Mouse (Mus musculus) liver, embryonic 14.5 days (tissue): ENCODE measurements around the gene Il16. TPM values are rescaled to one million over a fixed set of nuclear protein-coding genes. Genes with fewer than 3 reads are reported as not detected.

Experiments
- ATAC-seq: fragments of 200-750 bp; cut with Nextera tagmentation; 2 replicates; pipeline ENCODE4 v1.8.0; 2017; ENCODE audit warnings: moderate number of reproducible peaks, mild to moderate bottlenecking, moderate library complexity; ENCODE audit not compliant: insufficient read depth
- DNase-seq, 3 experiments: peaks; one replicate each; pipeline ENCODE4 v3.0.0-alpha.2; 2012 to 2013; ENCODE audit warnings: low read depth in 3 of 3, low spot score in 3 of 3
- H3K27ac ChIP-seq: fragments of 300-500 bp; sonication (generic); 2 replicates; pipeline ENCODE4 v1.5.1; 2014; ENCODE audit warnings: moderate library complexity, mild to moderate bottlenecking, control low read depth, inconsistent platforms
- H3K27me3 ChIP-seq: fragments of 300-500 bp; sonication (generic); 2 replicates; pipeline ENCODE4 v1.6.1; 2014; ENCODE audit warnings: mild to moderate bottlenecking, low read length, moderate library complexity; ENCODE audit not compliant: control insufficient read depth, insufficient read depth
- H3K36me3 ChIP-seq: fragments of 300-500 bp; sonication (generic); replicated peaks from 2 replicates; pipeline ENCODE4 v1.6.1; 2014; ENCODE audit warnings: low read depth; ENCODE audit not compliant: control insufficient read depth, insufficient read depth
- H3K4me1 ChIP-seq, 2 experiments: fragments of 200-500 bp in 1 of 2; fragments of 300-500 bp in 1 of 2; sonication (generic) in 1 of 2; replicated peaks; 2 replicates each; pipeline ENCODE4 v1.6.1; 2012 to 2014; ENCODE audit warnings: antibody characterized with exemption in 1 of 2, inconsistent platforms in 1 of 2, low read length in 1 of 2; ENCODE audit not compliant: control insufficient read depth in 2 of 2, insufficient read depth in 2 of 2
- H3K4me2 ChIP-seq: fragments of 300-500 bp; sonication (generic); 2 replicates; pipeline ENCODE4 v1.6.1; 2014; ENCODE audit warnings: low read depth, mild to moderate bottlenecking, control low read depth, moderate library complexity
- H3K4me3 ChIP-seq, 2 experiments: fragments of 200-500 bp in 1 of 2; fragments of 300-500 bp in 1 of 2; sonication (generic) in 1 of 2; 2 replicates each; pipeline ENCODE4 v1.5.1; 2012 to 2014; ENCODE audit warnings: low read depth in 2 of 2, low read length in 2 of 2, mild to moderate bottlenecking in 2 of 2, control low read depth in 1 of 2, inconsistent platforms in 1 of 2, moderate library complexity in 1 of 2; ENCODE audit not compliant: insufficient read depth in 1 of 2
- H3K9ac ChIP-seq: fragments of 300-500 bp; sonication (generic); replicated peaks from 2 replicates; pipeline ENCODE4 v1.6.1; 2014; ENCODE audit warnings: mild to moderate bottlenecking, control low read depth, moderate library complexity
- H3K9me3 ChIP-seq: fragments of 300-500 bp; sonication (generic); 2 replicates; pipeline ENCODE4 v1.6.1; 2016; ENCODE audit warnings: low read length, mixed read lengths; ENCODE audit not compliant: control insufficient read depth
- CTCF ChIP-seq: IDR thresholded peaks from 2 replicates; pipeline ENCODE4 v1.5.1; 2016; ENCODE audit warnings: antibody characterized with exemption, low read depth, control low read depth
- EP300 ChIP-seq: IDR thresholded peaks from 2 replicates; pipeline ENCODE4 v1.6.1; 2016; ENCODE audit warnings: antibody characterized with exemption, low read depth
- WGBS: fragments of 180-500 bp; shearing (Covaris S2); extraction: QIAGEN DNeasy Blood & Tissue Kit; methylation state at CpG from one replicate; pipeline ENCODE4 v1.1.7; 2014; ENCODE audit not compliant: insufficient replicate concordance; 5-methylcytosine and 5-hydroxymethylcytosine counted together
- polyA plus RNA-seq, 2 experiments: library from polyadenylated mRNA; depleted of rRNA in 1 of 2; stranded (reverse) in 1 of 2; unstranded in 1 of 2; fragments of >200 nt; fragmentation: Nextera tagmentation in 1 of 2; extraction: Ambion mirVana in 1 of 2; gene quantifications; 2 replicates each; pipeline versions ENCODE4 v1.2.1 to v1.2.3; 2012 to 2014

The Il16 gene
- polyA plus RNA-seq, 2 experiments = 2.3 to 3.8 TPM

GRCm38 (mm10) chr7:83682640-83683274, 62.8 kb downstream of the Il16 start:
- TF ChIP-seq EP300 = no peak
- TF ChIP-seq CTCF = no peak
- Histone ChIP-seq H3K9ac (no peak overlapping the region), H3K27me3 (no peaks in the 10 kb centered on the region), H3K27ac (no peak overlapping the region), H3K4me1 (no peaks in the 10 kb centered on the region), H3K9me3 (no peaks in the 10 kb centered on the region), H3K36me3 (no peaks in the 10 kb centered on the region), H3K4me2 (no peak overlapping the region), H3K4me3 (no peak overlapping the region)
- DNase-seq (no peak), ATAC-seq (no peak)
- 23% methylated on average over 6 of the region's 6 CpGs for WGBS

GRCm38 (mm10) chr7:83678506-83678905, 67.0 kb downstream of the Il16 start:
- no peaks in the 10 kb centered on the region for H3K4me1 ChIP-seq
- no peaks in the 10 kb centered on the region for H3K9me3 ChIP-seq
- H3K36me3 ChIP-seq = no peaks in the 10 kb centered on the region
- H3K4me2 ChIP-seq = no peak overlapping the region
- ATAC-seq (no peak), DNase-seq (no peak)
- no peak overlapping the region for H3K4me3 ChIP-seq
- WGBS = 68% methylated on average over 4 of the region's 4 CpGs
- no peaks in the 10 kb centered on the region for H3K27me3 ChIP-seq
- no peak overlapping the region for H3K27ac ChIP-seq
- TF ChIP-seq CTCF (no peak), EP300 (no peak)
- no peak overlapping the region for H3K9ac ChIP-seq

GRCm38 (mm10) chr7:83677296-83677695, 68.2 kb downstream of the Il16 start:
- Histone ChIP-seq H3K9me3 (no peaks in the 10 kb centered on the region), H3K4me2 (no peak overlapping the region), H3K9ac (no peak overlapping the region), H3K4me3 (no peak overlapping the region), H3K4me1 (no peaks in the 10 kb centered on the region), H3K36me3 (no peaks in the 10 kb centered on the region), H3K27me3 (no peaks in the 10 kb centered on the region), H3K27ac (no peak overlapping the region)
- DNase-seq (no peak), ATAC-seq (no peak)
- TF ChIP-seq EP300 (no peak), CTCF (no peak)
- 44% methylated on average over 3 of the region's 3 CpGs for WGBS

GRCm38 (mm10) chr7:83675545-83676254, 69.8 kb downstream of the Il16 start:
- DNase-seq = no peak
- Histone ChIP-seq H3K4me2 (no peak overlapping the region), H3K9me3 (no peaks in the 10 kb centered on the region), H3K27me3 (no peaks in the 10 kb centered on the region), H3K4me3 (no peak overlapping the region), H3K27ac (no peak overlapping the region), H3K9ac (no peak overlapping the region), H3K4me1 (no peaks in the 10 kb centered on the region), H3K36me3 (no peaks in the 10 kb centered on the region)
- 25% methylated on average over 5 of the region's 5 CpGs for WGBS
- no peak for ATAC-seq
- TF ChIP-seq EP300 = no peak
- TF ChIP-seq CTCF = peak; percentile 60

- H3K4me1 ChIP-seq = no peaks in the 10 kb centered on the region
- no peaks in the 10 kb centered on the region for H3K27me3 ChIP-seq
- no peak for ATAC-seq
- 60% methylated on average over 6 of the region's 6 CpGs for WGBS
- no peaks in the 10 kb centered on the region for H3K36me3 ChIP-seq
- H3K4me2 ChIP-seq = no peak overlapping the region
- no peak overlapping the region for H3K4me3 ChIP-seq
- no peak overlapping the region for H3K27ac ChIP-seq
- TF ChIP-seq CTCF = no peak
- no peak for TF ChIP-seq EP300
- DNase-seq = no peak
- H3K9ac ChIP-seq = no peak overlapping the region
- H3K9me3 ChIP-seq = no peaks in the 10 kb centered on the region
Observed at GRCm38 (mm10) chr7:83671573-83671972, 74.0 kb downstream of the Il16 start.
